Mouse (Mus musculus): ENCODE data around the gene Furin.

The Furin gene

DNA sequence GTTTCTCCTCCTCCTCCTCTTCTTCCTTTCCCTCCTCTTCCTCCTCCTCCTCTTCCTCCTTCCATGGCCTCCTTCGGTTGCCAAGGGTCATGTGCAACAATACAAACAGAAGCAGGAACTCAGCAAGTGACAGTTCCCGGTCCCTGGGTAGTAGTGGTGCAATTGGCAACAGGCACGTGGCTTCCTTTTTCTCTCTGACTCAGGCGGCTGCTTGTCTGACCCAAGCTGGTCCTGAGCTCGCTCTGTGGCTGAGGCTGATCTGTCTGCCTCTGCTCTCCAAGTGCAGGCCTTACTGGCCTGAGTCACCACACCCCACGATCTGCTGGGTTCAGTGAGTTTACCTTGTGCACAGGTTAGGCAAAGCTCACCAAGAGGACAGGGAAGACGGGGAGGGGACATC, 21.1 kb upstream of the Furin start:
- peak; percentile 48 for DNase-seq (ENCODE audit: low spot score)

- no peak for DNase-seq (ENCODE audit: low spot score)
These were observed 19.5 kb upstream of the Furin start for GRCm38 (mm10) chr7:80424722-80425121.

- DNase-seq (ENCODE audit: low spot score) = no peak
These were observed 17.7 kb upstream of the Furin start for GRCm38 (mm10) chr7:80422759-80423480.

DNA sequence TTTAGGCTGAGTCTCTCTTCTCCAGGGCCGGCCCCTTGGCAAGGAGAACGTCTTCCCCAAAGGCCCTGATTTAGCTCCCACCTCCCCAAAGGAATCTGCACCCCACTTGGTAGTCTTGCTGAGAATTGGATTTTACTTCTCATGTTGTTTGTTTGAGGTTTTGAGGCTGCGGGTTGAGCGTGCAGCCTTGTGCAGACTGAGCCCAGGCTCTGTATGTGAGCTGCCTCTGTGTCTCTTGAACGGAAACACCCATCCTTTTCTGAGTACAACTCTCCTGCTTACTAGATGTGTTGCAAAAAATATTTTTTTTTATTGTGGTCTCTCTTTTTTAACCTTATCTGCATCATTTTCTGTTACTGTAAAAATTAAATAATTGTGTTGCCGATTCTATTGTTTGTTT, 16.3 kb upstream of the Furin start:
- DNase-seq (ENCODE audit: low spot score) = no peak

DNA sequence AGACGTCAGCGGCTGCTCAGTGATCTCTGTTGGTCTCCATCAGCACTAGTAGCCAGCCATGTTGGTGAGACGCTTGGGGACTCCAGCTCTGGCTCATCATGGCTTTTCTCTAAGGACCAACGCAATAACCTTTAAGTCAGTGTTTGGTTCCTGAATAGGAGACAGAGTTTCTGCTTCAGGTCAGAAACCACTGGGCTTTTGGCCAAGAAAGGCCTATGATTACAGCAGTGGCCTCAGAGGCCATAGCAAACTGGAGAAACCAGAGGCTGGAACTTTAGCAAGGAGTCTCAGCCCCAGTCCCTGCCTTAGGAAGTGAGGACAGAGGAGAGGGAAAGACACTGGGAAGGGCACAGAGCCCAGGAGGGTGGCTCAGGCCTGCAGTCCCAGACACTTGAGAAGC, 15.3 kb upstream of the Furin start:
- no peak for DNase-seq (ENCODE audit: low spot score)

DNA sequence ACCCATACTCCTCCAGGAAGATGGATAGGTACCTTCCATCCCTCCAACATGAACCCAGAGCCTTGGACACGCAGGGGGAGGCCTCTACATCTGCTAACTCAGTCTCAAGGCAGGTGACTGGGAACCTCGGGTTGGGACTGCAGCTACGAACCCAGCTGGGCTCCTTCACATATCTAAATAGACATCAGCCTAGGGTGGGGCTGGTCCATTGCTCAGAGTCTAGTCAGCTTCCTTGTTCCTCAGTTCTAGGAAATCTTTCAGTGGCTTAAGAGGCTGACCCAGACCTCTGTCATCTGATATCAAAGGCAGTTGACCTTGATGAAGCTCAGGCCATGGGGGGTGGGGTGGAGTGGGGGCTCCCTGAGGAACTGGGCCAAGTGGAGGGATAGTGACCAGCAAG, 14.0 kb upstream of the Furin start:
- no peak for DNase-seq (ENCODE audit: low spot score)

- DNase-seq (ENCODE audit: low spot score) = no peak
These were observed 12.8 kb upstream of the Furin start for GRCm38 (mm10) chr7:80418036-80418435.

- DNase-seq (ENCODE audit: low spot score) = no peak
These were observed 12.4 kb upstream of the Furin start for GRCm38 (mm10) chr7:80417601-80418000.

GRCm38 (mm10) chr7:80416969-80417368, 11.7 kb upstream of the Furin start:
- DNase-seq (ENCODE audit: low spot score) = no peak

GRCm38 (mm10) chr7:80414303-80414855, 9.1 kb upstream of the Furin start:
- no peak for DNase-seq (ENCODE audit: low spot score)

- DNase-seq (ENCODE audit: low spot score) = no peak
These were observed 8.5 kb upstream of the Furin start for GRCm38 (mm10) chr7:80413512-80414302.

- DNase-seq (ENCODE audit: low spot score) = no peak
These were observed 7.5 kb upstream of the Furin start for GRCm38 (mm10) chr7:80412781-80413180.

- peak; percentile 77 for DNase-seq (ENCODE audit: low spot score)
These were observed 7.0 kb upstream of the Furin start for GRCm38 (mm10) chr7:80412279-80412678.

GRCm38 (mm10) chr7:80410380-80410779, 5.1 kb upstream of the Furin start:
- DNase-seq (ENCODE audit: low spot score) = no peak

DNA sequence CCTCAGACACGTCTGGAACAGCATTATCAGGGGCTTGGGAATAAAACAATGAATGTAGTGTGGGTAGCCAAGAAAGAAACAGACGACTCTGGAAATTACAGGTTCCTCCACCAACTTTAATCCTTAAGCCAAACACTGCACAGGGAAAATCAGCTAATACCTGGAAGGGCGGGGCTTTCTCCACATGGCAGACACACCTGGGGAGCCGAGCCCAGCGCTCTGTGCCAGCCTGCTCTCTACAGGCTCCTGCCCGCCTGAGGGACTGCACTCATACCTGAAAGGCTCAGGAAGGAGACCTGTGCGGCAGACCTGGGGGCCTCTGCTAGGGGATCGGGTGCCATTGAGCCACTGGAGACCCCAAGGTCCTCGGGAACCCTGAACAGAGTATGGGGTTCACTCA, 2.5 kb upstream of the Furin start:
- DNase-seq (ENCODE audit: low spot score) = no peak

DNA sequence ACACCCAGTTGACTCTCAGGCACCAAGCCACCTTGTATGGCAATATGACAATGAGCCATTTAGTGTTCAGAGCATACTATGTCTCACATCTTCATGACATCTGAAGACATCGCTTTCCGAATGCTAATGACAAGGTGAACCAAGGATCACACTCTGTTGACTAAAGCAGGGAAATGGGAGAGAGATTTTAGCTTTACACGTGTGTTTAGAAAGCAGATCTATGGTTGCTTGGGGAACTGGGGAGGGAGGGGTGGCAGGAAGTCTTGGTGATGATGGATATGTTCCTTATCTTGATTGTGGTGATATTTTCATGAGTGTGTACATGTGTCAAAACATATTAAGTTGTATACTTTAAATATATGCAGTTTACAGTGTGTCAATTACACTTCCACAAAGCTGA, 950 bp upstream of the Furin start:
- no peak for DNase-seq (ENCODE audit: low spot score)

GRCm38 (mm10) chr7:80404101-80404894, 938 bp downstream of the Furin start:
- no peak for DNase-seq (ENCODE audit: low spot score)

DNA sequence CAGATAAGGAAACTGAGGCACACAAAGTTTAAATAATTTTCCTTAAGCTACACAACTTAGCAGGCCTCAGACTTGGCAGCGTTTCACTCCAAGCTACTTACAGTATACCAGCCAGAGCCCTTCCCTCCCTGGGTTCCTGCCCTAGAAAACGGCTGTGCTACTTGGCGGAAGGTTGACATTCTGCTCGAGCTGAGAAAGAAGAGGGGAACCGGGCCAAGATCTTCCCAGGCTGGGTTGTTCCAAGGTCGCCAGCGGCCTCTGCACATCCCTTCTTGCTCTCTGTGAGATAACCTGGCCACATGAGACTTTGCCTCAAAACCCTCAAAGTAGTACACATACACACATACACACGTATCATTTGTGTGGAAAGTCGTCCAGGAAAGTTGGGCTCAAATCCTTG, 1.7 kb downstream of the Furin start:
- DNase-seq (ENCODE audit: low spot score) = peak; percentile 53

GRCm38 (mm10) chr7:80402651-80403321, 2.5 kb downstream of the Furin start:
- DNase-seq (ENCODE audit: low spot score) = peak; percentile 55

GRCm38 (mm10) chr7:80401860-80402641, 3.2 kb downstream of the Furin start:
- no peak for DNase-seq (ENCODE audit: low spot score)

Measured in layer of hippocampus, adult 11-12 months (tissue).